Mouse (Mus musculus): ENCODE results near the gene Gm4846.

DNA sequence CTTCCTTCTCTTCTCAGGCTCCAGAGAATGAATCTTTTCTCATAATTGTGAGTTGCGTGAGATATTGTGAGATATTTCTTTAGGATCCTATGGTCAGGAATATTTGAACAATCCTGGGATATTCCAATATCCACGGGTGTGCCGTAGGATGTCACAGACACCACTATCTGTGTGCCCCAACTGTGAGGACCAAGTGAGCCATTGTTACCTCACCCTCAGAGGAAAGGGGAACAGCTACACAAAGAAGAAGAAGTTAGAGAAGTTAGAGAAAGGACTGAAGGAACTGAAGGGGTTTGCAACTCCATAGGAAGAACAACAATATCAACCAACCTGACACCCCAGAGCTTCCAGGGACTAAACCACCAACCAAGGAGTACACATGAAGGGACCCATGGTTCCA, 55.4 kb downstream of the Gm4846 start:
- TF ChIP-seq CTCF (IDR thresholded peaks at IDR 0.05) (no peak), EP300 (IDR thresholded peaks at IDR 0.05) (no peak)
